Mouse (Mus musculus) MEL (cell line): ENCODE data around the gene Zfp202. TPM values are rescaled to one million over a fixed set of nuclear protein-coding genes. Genes with fewer than 3 reads are reported as not detected.
A peak's percentile ranks its signal among the peaks of the same experiment; 100 is the strongest.

ENCODE experiments used
- DNase-seq: peaks from one replicate; pipeline ENCODE4 v3.0.0; 2011; ENCODE audit warnings: low read depth, low spot score
- H3K27ac ChIP-seq: 2 replicates; pipeline ENCODE4 v1.5.1; 2012; ENCODE audit warnings: low read depth, mild to moderate bottlenecking, control low read depth, low read length, moderate library complexity; ENCODE audit not compliant: control insufficient read depth
- H3K27me3 ChIP-seq, 2 experiments: fragments of 150-350 bp in 1 of 2; sonication (generic) in 1 of 2; 2 replicates each; pipeline ENCODE4 v1.6.1; 2012; ENCODE audit warnings: low read length in 2 of 2, mild to moderate bottlenecking in 2 of 2, improper control_type of control experiment in 1 of 2, moderate library complexity in 1 of 2; ENCODE audit not compliant: insufficient read depth in 2 of 2, control insufficient read depth in 1 of 2
- H3K36me3 ChIP-seq, 2 experiments: 2 replicates each; pipeline ENCODE4 v1.6.1; 2012 to 2014; ENCODE audit warnings: low read length in 2 of 2, improper control_type of control experiment in 1 of 2, inconsistent platforms in 1 of 2, mild to moderate bottlenecking in 1 of 2; ENCODE audit not compliant: insufficient read depth in 2 of 2, control insufficient read depth in 1 of 2
- H3K4me1 ChIP-seq, 2 experiments: fragments of 150-350 bp in 1 of 2; sonication (generic) in 1 of 2; 2 replicates each; pipeline ENCODE4 v1.6.1; 2012; ENCODE audit warnings: low read length in 2 of 2, improper control_type of control experiment in 1 of 2, mild to moderate bottlenecking in 1 of 2; ENCODE audit not compliant: insufficient read depth in 2 of 2, control insufficient read depth in 1 of 2
- H3K4me3 ChIP-seq, 2 experiments: fragments of 150-350 bp in 1 of 2; sonication (generic) in 1 of 2; 2 replicates each; pipeline ENCODE4 v1.5.1; 2012; ENCODE audit warnings: low read depth in 2 of 2, low read length in 2 of 2, mild to moderate bottlenecking in 2 of 2, moderate library complexity in 2 of 2, control low read depth in 1 of 2, improper control_type of control experiment in 1 of 2; ENCODE audit not compliant: control insufficient read depth in 1 of 2, insufficient read depth in 1 of 2
- H3K79me2 ChIP-seq: 2 replicates; pipeline ENCODE4 v1.6.1; 2012; ENCODE audit warnings: mild to moderate bottlenecking, low read length, moderate library complexity; ENCODE audit not compliant: control insufficient read depth, poor library complexity, insufficient read depth
- H3K9ac ChIP-seq: 2 replicates; pipeline ENCODE4 v1.6.1; 2012; ENCODE audit warnings: low read depth, mild to moderate bottlenecking, control low read depth, low read length, moderate library complexity; ENCODE audit not compliant: control insufficient read depth, poor library complexity, severe bottlenecking
- H3K9me3 ChIP-seq: fragments of 150-350 bp; sonication (generic); replicated peaks from 2 replicates; pipeline ENCODE4 v1.6.1; 2012; ENCODE audit warnings: mild to moderate bottlenecking, low read length, improper control_type of control experiment, moderate library complexity; ENCODE audit not compliant: insufficient read depth
- CHD1 ChIP-seq: IDR thresholded peaks from 2 replicates; pipeline ENCODE4 v1.6.1; 2012; ENCODE audit warnings: low read depth, mild to moderate bottlenecking, inconsistent platforms, low read length, improper control_type of control experiment
- CHD2 ChIP-seq: IDR thresholded peaks from 2 replicates; pipeline ENCODE4 v1.6.1; 2011; ENCODE audit warnings: low read length, improper control_type of control experiment
- CTCF ChIP-seq, 3 experiments: IDR thresholded peaks in 2 of 3; conservative IDR thresholded peaks in 1 of 3; 2 replicates each; pipeline ENCODE4 v1.5.1; 2011 to 2012; ENCODE audit warnings: low read length in 3 of 3, low read depth in 2 of 3, mild to moderate bottlenecking in 2 of 3, improper control_type of control experiment in 1 of 3, inconsistent platforms in 1 of 3, mixed read lengths in 1 of 3, moderate library complexity in 1 of 3; ENCODE audit not compliant: control insufficient read depth in 1 of 3, insufficient read depth in 1 of 3, poor library complexity in 1 of 3, severe bottlenecking in 1 of 3
- E2F4 ChIP-seq: IDR thresholded peaks from 2 replicates; pipeline ENCODE4 v1.6.1; 2011; ENCODE audit warnings: low read depth, low read length, improper control_type of control experiment, borderline replicate concordance
- EP300 ChIP-seq, 2 experiments: IDR thresholded peaks; 2 replicates each; pipeline ENCODE4 v1.6.1; 2011; ENCODE audit warnings: improper control_type of control experiment in 2 of 2, low read length in 2 of 2, low read depth in 1 of 2, mild to moderate bottlenecking in 1 of 2
- ETS1 ChIP-seq: IDR thresholded peaks from 2 replicates; pipeline ENCODE4 v1.6.1; 2012; ENCODE audit warnings: low read depth, mild to moderate bottlenecking, inconsistent platforms, low read length, improper control_type of control experiment, moderate library complexity
- GABPA ChIP-seq: IDR thresholded peaks from 2 replicates; pipeline ENCODE4 v1.6.1; 2012; ENCODE audit warnings: low read depth, mild to moderate bottlenecking, inconsistent platforms, low read length, improper control_type of control experiment, moderate library complexity
- GATA1 ChIP-seq: IDR thresholded peaks from 2 replicates; pipeline ENCODE4 v1.6.1; 2011; ENCODE audit warnings: low read depth, low read length, improper control_type of control experiment
- JUND ChIP-seq: IDR thresholded peaks from 2 replicates; pipeline ENCODE4 v1.6.1; 2011; ENCODE audit warnings: low read depth, mild to moderate bottlenecking, improper control_type of control experiment, low read length
- MAX ChIP-seq: IDR thresholded peaks from 2 replicates; pipeline ENCODE4 v1.6.1; 2011; ENCODE audit warnings: low read length, improper control_type of control experiment
- MAZ ChIP-seq: IDR thresholded peaks from 2 replicates; pipeline ENCODE4 v1.6.1; 2012; ENCODE audit warnings: low read depth, mild to moderate bottlenecking, inconsistent platforms, low read length, improper control_type of control experiment
- MXI1 ChIP-seq: IDR thresholded peaks from 2 replicates; pipeline ENCODE4 v1.6.1; 2011; ENCODE audit warnings: mild to moderate bottlenecking, low read depth, low read length, improper control_type of control experiment
- MYB ChIP-seq: IDR thresholded peaks from 2 replicates; pipeline ENCODE4 v1.6.1; 2011; ENCODE audit warnings: mild to moderate bottlenecking, low read depth, low read length, improper control_type of control experiment
- MYC ChIP-seq: IDR thresholded peaks from 2 replicates; pipeline ENCODE4 v1.6.1; 2011; ENCODE audit warnings: low read depth, mild to moderate bottlenecking, low read length, improper control_type of control experiment, moderate library complexity
- NRF1 ChIP-seq: IDR thresholded peaks from 2 replicates; pipeline ENCODE4 v1.6.1; 2014; ENCODE audit warnings: low read depth, mild to moderate bottlenecking, inconsistent platforms, low read length, improper control_type of control experiment, moderate library complexity; ENCODE audit not compliant: poor library complexity, insufficient read depth, severe bottlenecking
- POLR2A ChIP-seq, 2 experiments: IDR thresholded peaks; 2 replicates each; pipeline ENCODE4 v1.6.1; 2011 to 2012; ENCODE audit warnings: low read length in 2 of 2, mild to moderate bottlenecking in 2 of 2, control low read depth in 1 of 2, improper control_type of control experiment in 1 of 2, low read depth in 1 of 2, moderate library complexity in 1 of 2; ENCODE audit not compliant: control insufficient read depth in 1 of 2, insufficient read depth in 1 of 2, poor library complexity in 1 of 2
- RAD21 ChIP-seq: IDR thresholded peaks from 2 replicates; pipeline ENCODE4 v1.6.1; 2011; ENCODE audit warnings: mild to moderate bottlenecking, low read depth, low read length, improper control_type of control experiment
- RCOR1 ChIP-seq: IDR thresholded peaks from 2 replicates; pipeline ENCODE4 v1.6.1; 2012; ENCODE audit warnings: low read depth, mild to moderate bottlenecking, inconsistent platforms, low read length, improper control_type of control experiment
- SMC3 ChIP-seq: IDR thresholded peaks from 2 replicates; pipeline ENCODE4 v1.6.1; 2011; ENCODE audit warnings: low read depth, low read length, improper control_type of control experiment
- TAL1 ChIP-seq: IDR thresholded peaks from 2 replicates; pipeline ENCODE4 v1.6.1; 2012; ENCODE audit warnings: mild to moderate bottlenecking, inconsistent platforms, low read length, moderate library complexity, mixed read lengths
- USF1 ChIP-seq: IDR thresholded peaks from 2 replicates; pipeline ENCODE4 v1.6.1; 2014; ENCODE audit warnings: low read depth, mild to moderate bottlenecking, inconsistent platforms, low read length, improper control_type of control experiment, moderate library complexity
- ZC3H11A ChIP-seq: IDR thresholded peaks from 2 replicates; pipeline ENCODE4 v1.6.1; 2012; ENCODE audit warnings: low read depth, mild to moderate bottlenecking, inconsistent platforms, low read length, improper control_type of control experiment
- ZKSCAN1 ChIP-seq: IDR thresholded peaks from 2 replicates; pipeline ENCODE4 v1.6.1; 2012; ENCODE audit warnings: low read depth, mild to moderate bottlenecking, inconsistent platforms, low read length, improper control_type of control experiment, moderate library complexity
- polyA plus RNA-seq, 2 experiments: library from polyadenylated mRNA; stranded (reverse) in 1 of 2; unstranded in 1 of 2; fragments of >175 nt in 1 of 2; fragments of >200 nt in 1 of 2; gene quantifications; 2 replicates each; pipeline versions ENCODE4 v1.2.1 to v1.2.4; 2012; ENCODE audit warnings: low replicate concordance in 2 of 2, low read depth in 1 of 2; ENCODE audit not compliant: insufficient read length in 2 of 2, insufficient read depth in 1 of 2, missing spikeins in 1 of 2
- total RNA-seq: library from RNA; depleted of rRNA; stranded (reverse); fragments of 300-350 nt; gene quantifications from 2 replicates; pipeline ENCODE4 v1.2.3, GENCODE M21; 2012

Gene Zfp202
- total and polyA plus RNA-seq, 3 experiments: 2.7 to 2.8 TPM; not detected in 1

- Histone ChIP-seq H3K27ac (no peak overlapping the region), H3K9ac (no peak overlapping the region)
- TF ChIP-seq MYC (no peak), NRF1 (no peak), MAZ (no peak), ZC3H11A (no peak), EP300 (IDR thresholded peaks at IDR 0.05; ENCODE audit: low read depth in 1 of 2, low read length in 2 of 2) (no peak), MYB (no peak), SMC3 (no peak), CHD1 (no peak)
- TF ChIP-seq, all 39 proteins: peak for 0
- H3K4me1 ChIP-seq: no peaks in the 10 kb centered on the region
- H3K36me3 ChIP-seq: no peaks in the 10 kb centered on the region
- no peak overlapping the region for H3K4me3 ChIP-seq
- no peaks in the 10 kb centered on the region for H3K9me3 ChIP-seq
- H3K27me3 ChIP-seq: no peaks in the 10 kb centered on the region; a peak in 1 of 4 replicates
- DNase-seq: no peak
- no peaks in the 10 kb centered on the region for H3K79me2 ChIP-seq
Observed at GRCm38 (mm10) chr9:40216651-40217050, 24.5 kb downstream of the Zfp202 start.

- H3K27me3 ChIP-seq: no peaks in the 10 kb centered on the region; a peak in 1 of 4 replicates
- peak; percentile 30 for DNase-seq
Observed at GRCm38 (mm10) chr9:40224289-40224688, 32.2 kb downstream of the Zfp202 start.

GRCm38 (mm10) chr9:40227874-40228789, 36.0 kb downstream of the Zfp202 start:
- Histone ChIP-seq H3K9ac (no peak overlapping the region), H3K9me3 (no peaks in the 10 kb centered on the region), H3K4me1 (no peaks in the 10 kb centered on the region), H3K27me3 (no peaks in the 10 kb centered on the region), H3K27ac (no peak overlapping the region), H3K4me3 (no peak overlapping the region), H3K36me3 (no peaks in the 10 kb centered on the region), H3K79me2 (no peaks in the 10 kb centered on the region)
- peak; percentile 47 for DNase-seq
- TF ChIP-seq CHD2: no peak
- no peak for TF ChIP-seq USF1
- TF ChIP-seq ZC3H11A: 0 out of 2 replicates have a peak, but pooled peaks have one; percentile 9
- TF ChIP-seq CTCF (IDR thresholded peaks at IDR 0.05 in 2 of 3, conservative IDR thresholded peaks at IDR 0.05 in 1 of 3; ENCODE audit: control insufficient read depth in 1 of 3, insufficient read depth in 1 of 3, low read depth in 2 of 3, low read length in 3 of 3, poor library complexity in 1 of 3, severe bottlenecking in 1 of 3): peak; percentile 31 to 58 (median 37); a peak in 4 of 6 replicates
- no peak for TF ChIP-seq MAX
- no peak for TF ChIP-seq GATA1
- no peak for TF ChIP-seq ZKSCAN1
- TF ChIP-seq MXI1: no peak
- TF ChIP-seq RAD21: peak; percentile 54
- no peak for TF ChIP-seq RCOR1
- no peak for TF ChIP-seq TAL1
- no peak for TF ChIP-seq MYC
- TF ChIP-seq JUND: no peak
- no peak for TF ChIP-seq GABPA
- TF ChIP-seq SMC3: peak; percentile 42
- no peak for TF ChIP-seq ETS1
- TF ChIP-seq POLR2A (IDR thresholded peaks at IDR 0.05; ENCODE audit: control insufficient read depth in 1 of 2, insufficient read depth in 1 of 2, low read depth in 1 of 2, low read length in 2 of 2, poor library complexity in 1 of 2): no peak
- no peak for TF ChIP-seq E2F4
- TF ChIP-seq NRF1: no peak

More at GRCm38 (mm10) chr9:40224289-40224688, 32.2 kb downstream of the Zfp202 start:
- no peak overlapping the region for H3K9ac ChIP-seq
- peak; percentile 36; the same call in 1 of the 2 replicates for TF ChIP-seq SMC3
- TF ChIP-seq MAX: no peak
- TF ChIP-seq CTCF (IDR thresholded peaks at IDR 0.05 in 2 of 3, conservative IDR thresholded peaks at IDR 0.05 in 1 of 3; ENCODE audit: control insufficient read depth in 1 of 3, insufficient read depth in 1 of 3, low read depth in 2 of 3, low read length in 3 of 3, poor library complexity in 1 of 3, severe bottlenecking in 1 of 3): peak; percentile 46 to 72 (median 56)
- no peak overlapping the region for H3K4me3 ChIP-seq
- H3K79me2 ChIP-seq: no peaks in the 10 kb centered on the region
- no peaks in the 10 kb centered on the region for H3K4me1 ChIP-seq
- H3K9me3 ChIP-seq: no peaks in the 10 kb centered on the region
- H3K27ac ChIP-seq: no peak overlapping the region
- H3K36me3 ChIP-seq: no peaks in the 10 kb centered on the region
